Mouse (Mus musculus) bone marrow macrophage, adult 2 months (primary cell): ENCODE measurements around the gene Bzw1.

Experiments used
- CTCF ChIP-seq: IDR thresholded peaks from 2 replicates; pipeline ENCODE4 v1.5.1; 2012; ENCODE audit warnings: low read depth, mild to moderate bottlenecking, low read length, moderate library complexity
- POLR2A ChIP-seq: IDR thresholded peaks from 2 replicates; pipeline ENCODE4 v1.6.1; 2012; ENCODE audit warnings: mild to moderate bottlenecking, low read depth, low read length, borderline replicate concordance

DNA sequence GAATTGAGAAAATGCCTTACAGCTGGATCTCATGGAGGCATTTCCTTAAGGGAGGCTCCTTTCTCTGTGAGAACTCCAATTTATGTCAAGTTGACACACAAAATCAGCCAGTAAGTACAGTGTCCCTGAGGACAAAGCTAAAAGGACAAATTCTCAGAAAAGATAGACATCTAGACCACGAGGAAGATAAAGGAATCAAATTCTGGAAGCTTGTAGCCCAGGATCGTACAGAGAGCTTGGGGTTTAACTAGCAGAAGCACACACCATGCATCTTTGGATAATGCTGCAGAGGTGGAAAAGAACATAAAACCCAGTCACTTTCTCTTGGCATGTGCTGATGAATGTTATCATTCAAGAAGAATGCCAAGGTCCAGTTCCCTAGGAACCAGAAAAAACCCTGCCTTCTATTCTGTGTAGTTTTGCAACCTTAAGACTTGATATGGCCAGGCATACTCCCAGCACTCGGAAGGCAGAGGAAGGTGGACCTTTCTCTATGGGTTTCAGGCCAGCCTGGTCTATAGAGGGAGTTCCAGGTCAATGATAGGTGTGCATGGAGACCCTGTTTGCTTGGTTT lies 17.0 kb upstream of the Bzw1 start:
- no peak for TF ChIP-seq CTCF
- TF ChIP-seq POLR2A, result no peak
